Mouse (Mus musculus) ZHBTc4 (cell line): Measurements from ENCODE around the gene Slc6a13.

Experiments
- DNase-seq: peaks from one replicate; pipeline ENCODE4 v3.0.0-alpha.2; 2011; ENCODE audit warnings: low read depth, low spot score

Gene Slc6a13

DNA sequence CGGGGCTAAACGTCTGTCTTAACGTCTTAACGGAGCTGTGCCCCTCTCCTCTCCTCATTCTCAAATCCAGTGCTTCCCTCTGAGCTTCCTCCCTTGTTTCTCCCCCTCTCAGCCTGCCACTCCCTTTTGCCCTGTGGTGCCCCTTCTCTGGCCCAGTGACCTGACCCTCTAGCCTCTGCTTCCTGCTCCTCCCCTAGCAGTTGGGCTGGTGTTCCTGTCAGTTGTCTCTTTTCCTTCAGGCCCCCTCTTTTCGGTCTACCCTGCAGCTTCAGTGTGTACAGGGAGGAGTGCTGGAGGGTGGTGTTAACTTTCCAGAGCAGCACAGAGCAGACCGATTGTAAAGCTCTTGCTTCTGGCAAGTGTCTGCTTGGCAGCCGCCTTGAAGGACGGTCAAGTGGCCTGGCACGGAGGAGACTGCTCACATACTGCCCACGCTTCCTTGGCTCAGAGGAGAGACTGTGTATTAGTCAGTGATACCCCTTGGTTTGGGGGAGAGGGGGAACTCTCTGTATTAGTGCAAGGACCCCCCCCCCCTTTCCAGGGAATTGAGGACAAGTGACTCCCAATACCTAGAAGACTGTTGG is 26.6 kb downstream of the Slc6a13 start:
- no peak for DNase-seq

DNA sequence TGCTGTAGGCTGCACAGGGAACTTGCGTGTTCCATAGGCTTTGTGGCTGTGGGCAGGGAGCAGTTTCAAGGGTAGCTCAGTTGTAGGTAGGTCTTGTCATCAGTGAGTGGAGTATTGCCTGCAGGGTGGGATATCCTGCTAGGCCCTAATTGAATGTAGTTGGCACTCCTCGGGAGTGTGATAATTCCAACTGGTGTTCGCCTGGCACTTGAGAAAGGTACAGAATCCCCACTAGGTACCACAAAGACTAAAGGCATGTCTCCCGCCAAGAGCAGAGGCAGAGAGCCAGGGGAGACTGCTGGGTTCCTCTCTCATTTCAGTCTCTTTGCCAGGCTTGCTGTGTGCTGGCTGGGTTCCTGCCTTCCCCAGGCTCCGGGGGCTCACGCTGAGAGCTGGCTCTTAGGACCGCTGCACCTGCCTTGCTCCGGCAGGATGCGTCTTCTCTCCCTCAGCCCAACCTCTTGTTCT is 28.4 kb downstream of the Slc6a13 start:
- DNase-seq = no peak

DNA sequence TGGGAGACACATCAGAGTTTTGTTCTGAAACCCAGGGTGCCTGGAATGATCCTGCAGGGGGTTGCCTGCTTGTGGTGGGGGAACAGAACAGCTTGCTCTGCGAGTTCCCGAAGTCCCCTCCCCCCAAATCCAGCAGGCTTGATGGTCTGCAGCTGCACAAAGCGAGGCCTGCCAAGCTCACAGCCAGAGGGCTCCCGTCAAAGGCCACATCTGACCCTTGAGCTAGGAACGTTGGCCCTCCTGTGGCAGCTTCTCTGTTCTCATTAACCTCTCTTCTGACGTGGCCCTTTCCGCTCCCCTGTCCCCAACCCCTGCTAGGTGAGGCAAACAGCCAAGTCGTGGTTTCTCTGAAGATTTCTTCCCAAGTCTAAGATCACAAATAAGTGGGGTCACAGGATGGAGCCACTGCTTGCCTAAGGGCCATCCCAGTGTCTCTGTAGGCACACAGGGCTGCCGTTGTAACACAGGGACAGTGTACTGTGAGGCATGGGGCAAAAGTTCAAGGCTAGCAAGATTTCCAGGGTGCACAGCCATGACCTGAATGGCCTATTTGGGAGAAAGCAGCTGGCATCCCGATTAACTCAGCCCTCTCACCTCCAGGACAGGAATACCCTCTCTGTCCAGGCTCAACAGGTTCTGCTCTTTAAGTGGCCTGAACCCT is 30.0 kb downstream of the Slc6a13 start:
- no peak for DNase-seq

DNA sequence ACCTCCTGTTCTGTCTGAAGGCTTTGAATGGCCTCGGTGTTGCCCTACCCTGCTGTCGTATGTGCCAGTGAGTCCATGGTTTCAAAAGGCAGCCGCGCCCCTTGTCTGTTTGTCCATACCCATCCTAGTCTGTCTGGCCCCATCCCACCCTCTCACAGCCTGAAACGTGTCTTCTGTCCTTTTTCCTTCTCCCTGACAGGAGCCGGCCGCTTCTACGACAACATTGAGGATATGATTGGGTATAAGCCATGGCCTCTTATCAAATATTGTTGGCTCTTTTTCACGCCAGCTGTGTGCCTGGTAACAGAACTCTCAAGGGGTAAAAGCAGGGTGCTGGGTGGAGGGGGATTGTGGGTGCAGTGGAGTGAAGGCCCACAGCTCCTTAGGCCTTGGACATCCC is 35.8 kb downstream of the Slc6a13 start:
- DNase-seq = no peak

DNA sequence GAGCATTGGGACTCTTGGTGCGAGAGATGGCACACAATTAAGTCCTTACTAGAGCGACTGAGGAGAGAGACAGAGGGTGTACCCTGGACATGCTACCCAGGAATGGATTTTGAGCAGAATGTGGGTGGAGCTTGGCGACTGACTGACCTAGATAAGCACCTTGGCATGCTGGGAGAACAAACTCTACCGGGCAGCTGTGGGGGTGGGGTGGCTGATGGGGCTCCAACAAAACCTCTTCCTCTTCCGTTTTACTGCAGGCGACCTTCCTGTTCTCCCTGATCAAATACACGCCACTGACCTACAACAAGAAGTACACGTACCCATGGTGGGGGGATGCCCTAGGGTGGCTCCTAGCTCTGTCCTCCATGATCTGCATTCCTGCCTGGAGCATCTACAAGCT is 36.5 kb downstream of the Slc6a13 start:
- no peak for DNase-seq

DNA sequence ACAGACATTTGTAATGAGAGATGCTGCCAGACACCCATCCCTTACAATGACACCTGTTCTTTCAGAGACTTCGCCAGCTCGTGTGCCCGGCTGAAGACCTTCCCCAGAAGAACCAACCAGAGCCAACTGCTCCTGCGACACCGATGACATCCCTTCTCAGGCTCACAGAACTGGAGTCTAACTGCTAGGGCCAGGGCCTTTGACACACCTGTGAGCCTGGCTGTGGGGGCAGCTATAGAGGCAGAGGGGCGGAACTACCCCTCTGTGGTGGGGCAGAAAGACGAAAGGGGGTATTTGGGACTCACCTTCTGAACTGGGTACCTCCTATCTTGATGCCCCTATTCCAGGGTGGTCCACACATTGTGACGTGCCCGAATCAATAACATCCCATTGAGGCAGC is 37.2 kb downstream of the Slc6a13 start:
- DNase-seq = no peak

DNA sequence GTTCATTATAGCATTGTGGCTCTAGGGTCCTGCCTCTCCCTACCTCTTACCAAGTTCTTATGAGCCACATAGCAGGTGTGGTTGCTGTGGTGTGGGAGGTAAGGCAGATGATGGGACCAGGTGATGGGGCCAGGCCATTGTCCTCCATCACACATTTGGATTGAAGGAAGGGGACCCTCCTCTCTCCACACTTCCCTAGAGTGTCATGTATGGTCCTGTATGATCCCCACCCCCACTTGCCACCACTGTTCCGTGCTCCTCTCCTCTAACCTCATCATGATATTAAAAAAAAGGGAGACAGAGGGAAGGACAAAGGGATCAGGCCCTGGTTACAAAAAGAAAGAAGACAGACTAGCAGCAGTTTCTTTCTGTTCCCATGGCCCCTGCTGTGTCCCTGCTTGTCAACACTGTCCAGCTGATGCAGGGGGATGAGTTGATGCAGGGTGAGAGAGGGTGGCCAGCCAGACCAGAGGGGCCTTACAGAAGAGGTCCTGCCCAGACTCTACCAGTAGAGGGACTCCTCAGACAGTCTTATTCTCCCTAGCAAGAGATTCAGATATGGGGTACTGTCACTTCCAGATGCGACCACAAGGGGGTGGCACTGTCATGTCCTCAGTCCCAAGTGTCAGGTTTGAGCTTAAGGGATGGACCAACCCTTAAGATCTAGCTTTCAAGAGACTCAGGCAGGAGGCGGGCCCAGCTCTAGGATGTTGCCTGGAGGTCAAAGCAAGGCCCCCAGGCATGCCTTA is 37.9 kb downstream of the Slc6a13 start:
- peak; percentile 97 for DNase-seq

DNA sequence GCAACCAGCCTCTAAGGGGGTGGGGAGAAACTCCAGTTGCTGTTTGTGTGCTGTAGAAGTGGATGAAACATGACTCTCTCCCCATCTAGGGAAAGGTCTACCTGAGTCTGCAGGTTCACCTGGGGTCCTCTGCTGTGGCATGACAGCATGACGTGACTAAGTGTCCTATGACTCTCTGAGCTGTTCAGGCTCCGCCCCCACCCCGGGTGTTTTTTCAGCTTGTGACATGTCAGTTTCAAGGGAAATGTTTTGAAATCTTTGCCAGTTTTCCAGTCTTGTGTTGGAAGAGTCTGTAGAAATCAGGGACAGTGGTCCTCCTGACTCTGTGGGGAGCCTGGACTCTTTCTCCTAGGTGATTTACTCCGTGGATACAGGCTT is 38.5 kb downstream of the Slc6a13 start:
- no peak for DNase-seq

DNA sequence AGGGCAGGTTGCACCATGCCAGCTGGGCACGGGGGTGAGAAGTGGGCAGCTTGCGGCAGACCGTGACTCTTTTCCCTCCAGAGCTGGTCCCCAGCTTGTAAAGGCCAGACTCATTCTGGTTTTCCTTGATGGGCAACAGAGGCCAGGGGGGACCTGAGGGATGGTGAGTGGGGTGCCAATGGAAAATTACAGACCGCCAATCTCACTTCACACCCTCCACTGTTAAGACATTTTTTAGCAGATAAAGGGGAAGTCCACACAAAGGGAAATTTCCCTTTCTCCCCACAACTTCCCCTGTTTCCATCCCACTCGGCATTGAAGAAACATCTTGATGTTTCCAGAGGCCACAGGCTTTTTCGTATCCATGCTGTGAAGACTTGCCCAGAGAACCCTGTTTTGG is 41.6 kb downstream of the Slc6a13 start:
- DNase-seq = no peak

DNA sequence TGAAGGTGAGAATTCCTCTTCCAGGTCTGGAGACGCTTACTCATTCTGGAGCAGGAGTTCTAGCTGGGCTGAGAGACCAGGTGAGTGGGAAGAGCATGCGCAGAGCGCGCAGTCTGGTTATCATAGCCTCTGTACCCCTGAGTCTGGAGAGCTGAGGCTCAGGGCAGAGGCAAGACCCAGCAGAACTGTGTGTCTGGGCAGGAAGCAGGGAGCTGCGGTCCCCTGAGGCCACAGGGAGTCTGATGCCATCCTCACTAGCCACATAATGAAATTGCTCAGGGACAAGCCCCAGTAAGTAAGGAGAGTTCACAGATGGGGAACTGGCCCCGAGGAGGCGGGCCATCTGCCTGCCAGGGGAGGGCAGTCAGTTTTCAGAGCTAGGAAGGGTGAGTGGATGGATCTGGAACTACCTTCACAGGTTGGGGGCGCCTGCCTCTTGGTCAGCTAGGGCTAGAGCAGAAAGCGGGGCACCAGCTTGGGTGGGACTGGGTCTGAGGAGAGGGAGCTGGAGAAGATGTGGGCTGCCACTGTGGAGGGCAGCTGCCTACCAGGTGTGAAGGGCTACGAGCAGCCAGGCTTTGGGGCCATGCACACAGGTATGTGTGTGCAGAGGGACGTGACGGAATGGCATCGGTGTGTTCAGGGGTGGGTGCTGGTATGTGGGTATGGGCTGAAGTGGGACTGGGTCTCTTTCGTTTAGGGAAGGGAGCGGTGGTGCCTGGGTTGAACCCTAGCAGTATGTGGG is 43.2 kb downstream of the Slc6a13 start, which contains the start of gene Slc6a12:
Gene Slc6a12 (plus strand): TSS at position 51 of the 745 bp plus-strand sequence.
- DNase-seq = no peak

DNA sequence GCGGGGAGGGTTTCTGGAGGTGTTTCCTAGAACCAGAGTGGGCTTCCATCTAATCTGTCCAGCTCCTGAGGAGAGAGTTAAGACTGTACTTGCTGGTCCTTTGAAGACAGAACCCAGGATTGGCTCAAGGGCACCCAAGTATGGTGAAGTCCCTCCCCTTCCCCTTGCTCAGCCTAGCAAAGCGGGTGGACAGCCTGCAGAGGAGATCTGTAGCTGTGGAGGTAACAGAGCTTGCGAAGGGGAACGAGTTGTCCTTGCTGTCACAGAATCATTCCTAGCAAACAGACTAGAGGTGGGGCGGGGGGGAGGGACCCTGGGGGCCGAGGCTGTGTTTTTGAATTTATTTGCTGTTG is 43.7 kb downstream of the Slc6a13 start:
- DNase-seq = no peak

DNA sequence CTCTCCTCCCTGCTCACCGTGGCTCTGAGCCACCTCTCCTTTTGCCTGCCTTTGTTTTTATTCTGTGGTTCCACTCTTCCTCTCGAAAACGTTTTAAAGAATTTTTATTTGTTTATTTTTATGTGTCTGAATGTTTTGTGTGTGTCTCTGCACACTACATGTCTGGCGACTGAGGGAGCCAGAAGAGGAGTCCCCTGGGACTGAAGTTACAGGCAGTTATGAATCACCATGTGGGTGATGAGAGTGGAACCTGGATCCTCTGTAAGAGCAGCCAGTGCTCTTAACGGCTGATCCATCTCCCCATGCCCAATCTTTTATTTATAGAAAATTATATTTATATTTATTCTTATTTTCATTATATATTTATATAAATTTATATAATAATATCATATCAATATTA is 44.3 kb downstream of the Slc6a13 start:
- DNase-seq = no peak

DNA sequence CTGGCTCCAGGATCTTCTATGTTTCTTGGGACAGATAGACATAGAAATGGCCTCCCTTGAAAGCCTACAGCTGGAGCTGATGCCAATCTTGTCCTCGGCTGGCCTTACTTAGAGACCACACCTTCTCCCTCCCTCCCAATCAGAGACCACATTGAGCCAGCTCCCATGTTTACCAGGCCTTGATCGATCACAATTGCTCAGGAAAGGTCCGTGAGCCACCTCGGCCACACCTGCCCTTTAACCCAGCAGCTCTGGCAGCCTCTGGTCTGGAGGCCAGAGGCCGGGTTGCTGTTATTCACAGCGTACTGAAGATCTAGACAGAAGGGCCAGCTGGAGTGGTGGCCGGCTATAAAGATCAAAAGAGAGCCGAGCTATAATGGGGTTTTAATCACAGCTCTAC is 46.4 kb downstream of the Slc6a13 start:
- no peak for DNase-seq

DNA sequence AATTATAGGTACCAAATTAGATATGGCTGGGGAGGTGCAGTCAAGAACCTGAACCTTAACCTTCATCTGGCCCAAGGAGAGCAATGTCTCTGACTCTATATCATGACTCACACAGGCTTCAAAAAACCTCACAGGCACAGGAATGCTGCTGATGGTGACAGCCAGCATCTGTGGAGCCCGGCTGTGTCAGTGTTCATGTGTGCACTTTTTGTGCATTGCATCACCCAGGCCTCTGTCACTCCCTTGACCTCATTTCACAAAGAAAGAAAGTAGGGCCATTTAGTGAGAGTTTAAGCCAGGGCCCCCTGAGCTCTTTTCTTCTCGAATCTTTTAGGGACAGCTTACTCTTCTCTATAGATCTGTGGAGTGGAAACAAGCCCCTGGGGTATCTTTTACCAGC is 52.2 kb downstream of the Slc6a13 start:
- DNase-seq = no peak

DNA sequence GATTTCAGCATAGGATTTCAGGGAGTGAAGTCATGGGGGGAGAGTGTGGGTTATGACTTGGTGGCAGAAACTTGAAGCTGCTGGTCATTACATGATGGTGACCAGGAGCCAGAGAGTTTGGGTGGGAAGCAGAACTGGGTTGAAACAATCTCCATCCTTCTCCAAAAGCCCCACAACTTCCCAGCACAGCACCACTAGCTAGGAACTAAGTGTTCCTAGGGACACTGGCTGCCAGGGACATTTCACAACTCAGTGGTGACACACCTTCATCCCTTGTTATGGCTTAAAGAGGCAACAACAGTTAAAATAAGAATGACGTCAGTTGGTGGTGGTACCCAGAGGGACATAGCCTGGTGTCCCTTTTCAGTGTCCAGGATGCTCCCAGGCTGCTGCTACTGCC is 56.0 kb downstream of the Slc6a13 start:
- no peak for DNase-seq

DNA sequence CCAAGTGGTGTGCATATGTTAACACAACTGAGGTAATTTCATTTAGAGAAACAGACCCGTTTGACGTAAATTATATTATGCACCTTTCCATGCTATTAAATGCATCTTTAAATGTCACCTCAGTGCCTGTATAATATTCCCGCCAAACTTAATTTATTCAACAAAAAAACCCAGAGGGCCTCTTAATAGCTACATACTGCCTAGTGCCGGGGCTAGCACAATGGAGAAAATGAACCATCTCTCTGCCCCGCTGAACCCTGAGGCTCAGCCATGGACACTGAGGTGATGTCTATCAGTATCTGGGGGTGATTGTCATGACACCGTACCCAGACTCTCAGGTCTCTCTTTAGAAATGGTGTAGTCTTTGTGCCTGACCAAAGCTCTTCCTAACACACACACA is 57.2 kb downstream of the Slc6a13 start:
- DNase-seq = no peak

DNA sequence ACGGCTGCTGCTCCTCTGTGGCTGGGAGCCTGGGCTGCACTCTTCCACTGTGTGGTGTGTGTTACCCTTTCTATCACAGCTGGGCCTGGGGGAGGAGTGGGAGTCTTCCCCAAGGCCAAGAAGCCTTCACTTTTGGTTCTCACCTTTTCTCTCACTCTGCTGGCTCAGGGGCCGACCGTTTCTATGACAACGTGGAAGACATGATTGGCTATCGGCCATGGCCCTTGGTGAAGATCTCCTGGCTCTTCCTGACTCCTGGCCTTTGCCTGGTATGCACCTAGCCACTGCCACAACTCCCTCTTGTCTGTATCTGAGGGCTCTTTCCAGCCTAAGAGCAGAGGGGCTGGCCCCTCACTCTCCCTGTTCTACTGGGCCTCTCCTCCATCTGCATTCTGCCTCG is 63.0 kb downstream of the Slc6a13 start:
- no peak for DNase-seq

DNA sequence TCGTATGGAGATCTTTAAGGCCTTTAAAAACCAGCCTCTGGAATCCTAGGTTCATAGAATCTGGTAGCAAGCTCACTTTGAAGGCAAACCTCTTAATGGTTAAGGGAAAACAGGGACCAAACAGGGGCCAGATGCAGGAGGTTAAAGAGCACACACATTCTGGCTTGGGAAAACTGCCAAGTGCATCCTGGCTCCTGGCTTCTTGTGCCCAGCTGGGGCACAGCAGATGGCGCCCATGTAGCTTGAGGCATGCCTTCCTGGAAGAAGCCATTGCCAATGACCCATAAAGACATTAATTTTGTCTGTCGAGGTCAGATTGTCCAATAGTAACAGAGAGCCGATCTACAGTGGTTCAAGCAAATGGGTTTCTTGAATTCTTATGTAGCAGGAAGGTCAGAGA is 63.9 kb downstream of the Slc6a13 start:
- DNase-seq = no peak

DNA sequence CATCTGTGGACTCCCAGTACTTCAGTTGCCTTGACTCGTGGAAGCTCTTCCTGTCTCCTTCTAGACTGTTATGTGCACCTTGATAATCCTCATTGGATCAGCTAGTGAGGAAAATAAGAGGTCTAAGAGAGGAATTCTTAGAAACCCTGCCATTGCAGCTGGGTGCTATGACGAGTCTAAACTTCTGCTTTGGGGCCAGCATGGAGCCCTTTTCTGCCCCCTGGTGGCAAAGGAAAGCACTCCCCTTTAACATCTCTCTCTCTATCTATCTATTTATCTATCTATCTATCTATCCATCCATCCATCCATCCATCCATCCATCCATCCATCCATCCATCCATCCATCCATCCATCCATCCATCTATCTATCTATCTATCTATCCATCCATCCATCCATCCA is 66.5 kb downstream of the Slc6a13 start:
- peak; percentile 60 for DNase-seq

DNA sequence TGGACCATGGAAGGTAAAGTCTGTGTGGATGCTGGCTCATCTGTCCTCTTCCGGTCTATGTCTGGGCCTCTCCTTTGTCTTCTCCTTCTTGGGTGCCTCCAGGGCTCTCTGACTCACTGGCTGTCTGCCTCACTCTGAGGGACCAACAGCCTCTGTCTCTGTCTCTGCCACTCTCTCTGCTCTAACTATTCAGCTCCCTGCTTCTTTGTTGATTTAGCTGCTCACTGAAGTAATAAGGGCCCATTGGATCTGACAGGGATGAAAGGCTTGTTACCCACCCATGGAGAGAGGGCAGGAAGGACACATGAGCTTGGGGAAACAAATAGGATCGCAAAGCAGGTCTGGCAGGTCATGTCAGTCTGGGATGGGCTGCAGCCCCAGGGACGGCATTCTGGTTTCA is 67.1 kb downstream of the Slc6a13 start:
- no peak for DNase-seq

DNA sequence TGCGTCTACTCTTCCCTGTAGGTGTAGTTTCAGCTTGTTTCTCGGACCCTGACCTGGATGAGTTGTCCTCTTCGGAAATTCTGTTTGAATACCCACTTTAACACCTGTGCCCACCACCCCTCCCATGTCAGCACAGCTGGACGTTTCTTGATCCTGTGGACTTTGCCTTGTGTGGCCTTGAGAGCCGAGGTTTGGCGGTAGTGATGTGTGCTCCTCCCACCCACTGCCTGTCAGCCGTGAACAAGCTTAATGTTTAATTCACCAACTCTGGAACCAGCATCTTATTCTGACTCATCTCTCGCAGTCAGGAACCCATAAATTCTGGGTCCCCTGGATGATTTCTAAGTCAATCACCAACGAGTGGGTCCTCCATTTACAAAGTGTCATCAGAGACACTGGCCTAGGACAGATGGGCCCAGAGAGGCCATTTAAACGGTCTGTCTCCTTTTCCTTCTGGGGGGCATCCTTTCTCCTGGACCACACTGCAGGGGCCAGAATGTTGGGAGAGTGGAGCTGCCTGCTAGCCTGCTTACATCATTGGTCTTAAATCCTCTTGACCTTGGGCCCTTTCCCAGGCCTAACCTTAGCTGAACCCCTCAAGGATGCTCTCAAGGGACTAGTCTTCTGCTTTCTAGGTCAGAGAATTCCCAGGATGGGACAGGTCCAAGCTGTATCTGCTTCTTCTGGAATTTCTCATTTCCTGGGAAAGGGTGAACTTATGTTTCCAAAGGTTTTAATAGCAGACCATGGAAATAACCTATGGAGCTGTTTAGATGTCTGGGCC is 71.4 kb downstream of the Slc6a13 start:
- no peak for DNase-seq

DNA sequence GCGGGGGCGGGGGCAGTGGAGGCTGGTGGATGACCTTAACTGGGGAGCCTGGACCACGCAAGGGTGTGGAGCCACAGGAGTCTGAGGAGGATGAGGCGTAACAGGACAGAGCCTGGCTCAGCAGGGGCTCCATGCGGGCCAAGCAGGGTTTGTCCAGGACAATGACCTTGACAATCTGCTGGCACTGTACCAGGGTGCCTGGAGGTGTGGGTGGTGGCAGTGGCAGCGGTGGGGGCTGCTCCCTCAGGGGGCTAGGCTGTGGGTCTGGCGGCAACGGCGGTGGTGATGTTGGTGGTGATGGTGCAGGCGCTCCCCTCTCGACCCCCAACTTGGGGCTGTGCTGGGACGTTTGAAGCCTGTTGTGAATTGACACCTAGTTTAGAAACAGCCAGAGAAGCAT is 76.1 kb downstream of the Slc6a13 start:
- DNase-seq = no peak
